In genomic region chr4:152185137-152185509, GRCm38 (mm10) we compare ENCODE assay signal across 8 mouse cellular contexts. TPM values are rescaled to one million over a fixed set of nuclear protein-coding genes. Genes with fewer than 3 reads are reported as not detected.
A peak's percentile ranks its signal among the peaks of the same experiment; 100 is the strongest.
DNase-seq lines count a peak whose midpoint lies in the region; ATAC-seq lines count a peak whose summit lies in the region.

No protein-coding gene starts in this region.

- 0 out of 2 replicates have a peak overlapping the region, but pooled peaks have one; percentile 38 for H3K27ac ChIP-seq in embryonic facial prominence, embryonic 11.5 days (replicated peaks; ENCODE audit: low read depth, low read length)
- peak overlapping the region; percentile 91 for H3K27ac ChIP-seq in lung, embryonic 15.5 days
- H3K27ac ChIP-seq in stomach, embryonic 14.5 days (ENCODE audit: low read length), result peak overlapping the region; percentile 92

- H3K4me2 ChIP-seq in embryonic facial prominence, embryonic 11.5 days (ENCODE audit: low read depth, low read length), result peak overlapping the region; percentile 35
- H3K4me2 ChIP-seq in lung, embryonic 15.5 days, result peak overlapping the region; percentile 53
- peak overlapping the region; percentile 52 for H3K4me2 ChIP-seq in stomach, embryonic 14.5 days (replicated peaks; ENCODE audit: low read depth, low read length)

- peaks cover 6% of the 10 kb centered on the region for H3K4me1 ChIP-seq in embryonic facial prominence, embryonic 11.5 days (ENCODE audit: control insufficient read depth, insufficient read depth, low read length)
- peaks cover 32% of the 10 kb centered on the region for H3K4me1 ChIP-seq in lung, embryonic 15.5 days
- H3K4me1 ChIP-seq in stomach, embryonic 14.5 days (ENCODE audit: control insufficient read depth, insufficient read depth, low read length), result peaks cover 19% of the 10 kb centered on the region; the same call in 1 of the 2 replicates

- H3K9ac ChIP-seq in embryonic facial prominence, embryonic 11.5 days (replicated peaks; ENCODE audit: low read length), result peak overlapping the region; percentile 53
- no peak overlapping the region for H3K9ac ChIP-seq in lung, embryonic 15.5 days
- peak overlapping the region; percentile 31; the same call in 1 of the 2 replicates for H3K9ac ChIP-seq in stomach, embryonic 14.5 days (replicated peaks; ENCODE audit: low read depth, low read length)

- 0% methylated on average over 3 of the region's 3 CpGs for WGBS in embryonic facial prominence, embryonic 11.5 days
- 2% methylated on average over 3 of the region's 3 CpGs for WGBS in lung, embryonic 15.5 days
- WGBS in stomach, embryonic 14.5 days, result 3% methylated on average over 3 of the region's 3 CpGs

- H3K36me3 ChIP-seq in embryonic facial prominence, embryonic 11.5 days (replicated peaks; ENCODE audit: control insufficient read depth, insufficient read depth, low read depth, low read length), result no peaks in the 10 kb centered on the region
- H3K36me3 ChIP-seq in lung, embryonic 15.5 days, result no peaks in the 10 kb centered on the region
- H3K36me3 ChIP-seq in stomach, embryonic 14.5 days (ENCODE audit: control insufficient read depth, insufficient read depth, low read length), result no peaks in the 10 kb centered on the region

- ATAC-seq in embryonic facial prominence, embryonic 11.5 days (replicated peaks; ENCODE audit: insufficient number of reproducible peaks, low FRiP score, low TSS enrichment, low read depth), result peak; percentile 59
- peak; percentile 72; the same call in 1 of the 2 replicates for ATAC-seq in lung, embryonic 15.5 days (ENCODE audit: borderline replicate concordance, extremely low read depth, low FRiP score, low TSS enrichment)
- ATAC-seq in stomach, embryonic 14.5 days (ENCODE audit: insufficient number of reproducible peaks, insufficient read depth, low FRiP score, low read depth), result peak; percentile 77

- no peaks in the 10 kb centered on the region for H3K27me3 ChIP-seq in embryonic facial prominence, embryonic 11.5 days (ENCODE audit: control insufficient read depth, insufficient read depth, low read length)
- H3K27me3 ChIP-seq in lung, embryonic 15.5 days, result peaks cover 4% of the 10 kb centered on the region; the same call in 1 of the 2 replicates
- no peaks in the 10 kb centered on the region for H3K27me3 ChIP-seq in stomach, embryonic 14.5 days (ENCODE audit: control insufficient read depth, insufficient read depth, low read length)

- peak; percentile 34 for DNase-seq in kidney, postnatal 14 days
- no peak for DNase-seq in kidney, adult 18-20 months
- DNase-seq in embryonic facial prominence, embryonic 11.5 days (ENCODE audit: low spot score), result peak; percentile 74
- DNase-seq in heart, postnatal 4 days, result peak; percentile 51
- DNase-seq in urinary bladder, postnatal 4 days (ENCODE audit: low spot score in 2 of 2), result no peak
- no peak for DNase-seq in layer of hippocampus, adult 11-12 months (ENCODE audit: low spot score)

- no peak overlapping the region for H3K4me3 ChIP-seq in embryonic facial prominence, embryonic 11.5 days (ENCODE audit: low read depth, low read length)
- H3K4me3 ChIP-seq in lung, embryonic 15.5 days, result peak overlapping the region; percentile 5; the same call in 1 of the 2 replicates
- 0 out of 2 replicates have a peak overlapping the region, but pooled peaks have one; percentile 31 for H3K4me3 ChIP-seq in stomach, embryonic 14.5 days (ENCODE audit: low read depth, low read length)

- H3K9me3 ChIP-seq in embryonic facial prominence, embryonic 11.5 days (replicated peaks; ENCODE audit: control insufficient read depth, low read length), result no peaks in the 10 kb centered on the region
- H3K9me3 ChIP-seq in lung, embryonic 15.5 days, result no peaks in the 10 kb centered on the region
- H3K9me3 ChIP-seq in stomach, embryonic 14.5 days (ENCODE audit: control insufficient read depth, low read depth, low read length), result no peaks in the 10 kb centered on the region

RNA-seq across cellular contexts. Expression of gene Acot7, which starts 7.2 kb away (rescaled TPM):
- polyA plus RNA-seq in embryonic facial prominence, embryonic 11.5 days (2014; fragmentation: Nextera tagmentation; extraction: Ambion mirVana), result 47.5 and 54.9 TPM in 2 replicates
- 10 to 100 TPM; 54.3 to 58.4 TPM for total RNA-seq in heart, postnatal 4 days (2021)
- polyA plus RNA-seq in lung, embryonic 15.5 days (2015; fragmentation: Nextera tagmentation; extraction: Ambion mirVana), result 67.6 and 72.5 TPM in 2 replicates
- 71.4 and 72.4 TPM in 2 replicates for polyA plus RNA-seq in stomach, embryonic 14.5 days (2014; fragmentation: Nextera tagmentation; extraction: Ambion mirVana)

RNA-seq across cellular contexts. Expression of gene Hes2, which starts 26.5 kb away (rescaled TPM):
- polyA plus RNA-seq in embryonic facial prominence, embryonic 11.5 days (2014; fragmentation: Nextera tagmentation; extraction: Ambion mirVana), result 0.22 and 0.24 TPM in 2 replicates
- not detected for total RNA-seq in heart, postnatal 4 days (2021)
- 0.26 and 0.61 TPM in 2 replicates for polyA plus RNA-seq in lung, embryonic 15.5 days (2015; fragmentation: Nextera tagmentation; extraction: Ambion mirVana)
- polyA plus RNA-seq in stomach, embryonic 14.5 days (2014; fragmentation: Nextera tagmentation; extraction: Ambion mirVana), result 0.29 and 0.55 TPM in 2 replicates

RNA-seq across cellular contexts. Expression of gene Espn, which starts 33.0 kb away (rescaled TPM):
- polyA plus RNA-seq in embryonic facial prominence, embryonic 11.5 days (2014; fragmentation: Nextera tagmentation; extraction: Ambion mirVana), result 6.2 and 7.3 TPM in 2 replicates
- 1 to 10 TPM; 1.5 to 1.8 TPM for total RNA-seq in heart, postnatal 4 days (2021)
- polyA plus RNA-seq in lung, embryonic 15.5 days (2015; fragmentation: Nextera tagmentation; extraction: Ambion mirVana), result 11.4 and 13.4 TPM in 2 replicates
- polyA plus RNA-seq in stomach, embryonic 14.5 days (2014; fragmentation: Nextera tagmentation; extraction: Ambion mirVana), result 10.5 and 10.9 TPM in 2 replicates

Comparison
In these comparisons a context has a peak if more than half of its experiments do, and no peak if none do; other contexts are left out.
1. DNase-seq: peak in kidney, postnatal 14 days (single experiment), embryonic facial prominence, embryonic 11.5 days (single experiment) and heart, postnatal 4 days (single experiment); none in kidney, adult 18-20 months (single experiment), urinary bladder, postnatal 4 days (0 of 2) and layer of hippocampus, adult 11-12 months (single experiment).
2. H3K27ac ChIP-seq: peak in every context shown above with its lines; median percentile 92 in stomach, embryonic 14.5 days; 91 in lung, embryonic 15.5 days; 38 in embryonic facial prominence, embryonic 11.5 days.
3. Peak in every context shown above with its lines, with median percentiles within 50 percentile points of each other: ATAC-seq and H3K4me2 ChIP-seq.